ENCODE assay signal across 8 mouse cellular contexts in the genomic region with DNA sequence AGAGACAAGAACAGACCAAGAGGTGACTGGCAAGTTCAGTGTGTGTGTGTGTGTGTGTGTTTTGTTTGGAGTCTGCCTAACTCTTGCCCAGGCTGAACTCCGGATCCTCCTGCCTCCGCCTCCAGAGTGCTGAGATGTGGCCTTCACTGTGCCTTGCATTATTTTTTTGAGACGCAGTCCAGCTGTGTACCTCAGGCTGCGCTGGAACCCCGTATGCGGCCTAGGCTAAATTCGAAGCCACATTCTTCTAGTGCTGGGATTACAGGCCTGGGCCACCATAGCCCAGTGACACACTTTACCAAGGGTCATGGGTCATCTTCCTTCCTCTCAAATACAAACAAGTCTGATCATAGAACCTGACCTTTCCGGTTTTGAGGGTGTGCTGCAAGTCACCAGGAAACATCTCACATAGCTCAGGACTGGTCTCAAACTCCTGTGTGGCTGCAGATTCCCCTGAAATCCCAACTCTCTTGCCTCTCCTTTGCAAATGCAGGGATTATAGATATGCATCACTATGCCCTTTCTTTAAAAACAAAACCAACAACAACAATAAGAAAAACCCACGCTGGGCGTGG. TPM values are rescaled to one million over a fixed set of nuclear protein-coding genes. Genes with fewer than 3 reads are reported as not detected.
A peak's percentile ranks its signal among the peaks of the same experiment; 100 is the strongest.
DNase-seq lines count a peak whose midpoint lies in the region; ATAC-seq lines count a peak whose summit lies in the region.

No protein-coding gene starts in this region.

- H3K27ac ChIP-seq in heart, embryonic 13.5 days (replicated peaks): peak overlapping the region; percentile 65
- H3K27ac ChIP-seq in forebrain, embryonic 14.5 days (ENCODE audit: low read depth, low read length): no peak overlapping the region
- peak overlapping the region; percentile 92 for H3K27ac ChIP-seq in liver, embryonic 15.5 days (replicated peaks)

- H3K4me3 ChIP-seq in heart, embryonic 13.5 days: peak overlapping the region; percentile 100
- peak overlapping the region; percentile 96 for H3K4me3 ChIP-seq in forebrain, embryonic 14.5 days (ENCODE audit: low read depth, low read length)
- peak overlapping the region; percentile 98 for H3K4me3 ChIP-seq in liver, embryonic 15.5 days (replicated peaks)

- H3K9me3 ChIP-seq in heart, embryonic 13.5 days: no peaks in the 10 kb centered on the region
- no peaks in the 10 kb centered on the region for H3K9me3 ChIP-seq in forebrain, embryonic 14.5 days (replicated peaks; ENCODE audit: control insufficient read depth, low read length)
- H3K9me3 ChIP-seq in liver, embryonic 15.5 days (replicated peaks): no peaks in the 10 kb centered on the region

- no peak for DNase-seq in heart, adult 8-10 months (ENCODE audit: low spot score)
- DNase-seq in ES-CJ7 (ENCODE audit: low read depth, low spot score): peak; percentile 54
- no peak for DNase-seq in forebrain, embryonic 14.5 days (ENCODE audit: low spot score)
- no peak for DNase-seq in B cell, adult 2 months
- no peak for DNase-seq in layer of hippocampus, adult 9-10 months (ENCODE audit: low spot score)
- DNase-seq in testis, postnatal 10 days (ENCODE audit: low spot score): no peak

- H3K4me2 ChIP-seq in heart, embryonic 13.5 days: peak overlapping the region; percentile 96
- H3K4me2 ChIP-seq in forebrain, embryonic 14.5 days (ENCODE audit: low read length): peak overlapping the region; percentile 95
- peak overlapping the region; percentile 90 for H3K4me2 ChIP-seq in liver, embryonic 15.5 days

- WGBS in heart, embryonic 13.5 days: 69% methylated on average over 10 of the region's 10 CpGs
- 82% methylated on average over 10 of the region's 10 CpGs for WGBS in forebrain, embryonic 14.5 days
- 64% methylated on average over 10 of the region's 10 CpGs for WGBS in liver, embryonic 15.5 days (ENCODE audit: insufficient replicate concordance)

- no peaks in the 10 kb centered on the region for H3K27me3 ChIP-seq in heart, embryonic 13.5 days (replicated peaks)
- no peaks in the 10 kb centered on the region for H3K27me3 ChIP-seq in forebrain, embryonic 14.5 days (replicated peaks; ENCODE audit: control insufficient read depth, insufficient read depth, low read length)
- no peaks in the 10 kb centered on the region for H3K27me3 ChIP-seq in liver, embryonic 15.5 days

- H3K9ac ChIP-seq in heart, embryonic 13.5 days: peak overlapping the region; percentile 99
- peak overlapping the region; percentile 95 for H3K9ac ChIP-seq in forebrain, embryonic 14.5 days (ENCODE audit: low read length)
- peak overlapping the region; percentile 99 for H3K9ac ChIP-seq in liver, embryonic 15.5 days

- peaks cover 14% of the 10 kb centered on the region for H3K4me1 ChIP-seq in heart, embryonic 13.5 days
- H3K4me1 ChIP-seq in forebrain, embryonic 14.5 days (ENCODE audit: control insufficient read depth, insufficient read depth, low read length): peaks cover 7% of the 10 kb centered on the region
- peaks cover 52% of the 10 kb centered on the region for H3K4me1 ChIP-seq in liver, embryonic 15.5 days (replicated peaks)

- no peak for ATAC-seq in heart, embryonic 13.5 days (ENCODE audit: extremely low read depth, insufficient number of reproducible peaks, low FRiP score, low TSS enrichment)
- no peak for ATAC-seq in forebrain, embryonic 14.5 days
- ATAC-seq in liver, embryonic 15.5 days (ENCODE audit: insufficient read depth): no peak

- peaks cover 46% of the 10 kb centered on the region for H3K36me3 ChIP-seq in heart, embryonic 13.5 days
- H3K36me3 ChIP-seq in forebrain, embryonic 14.5 days (ENCODE audit: control insufficient read depth, insufficient read depth, low read length): peaks cover 38% of the 10 kb centered on the region
- peaks cover 46% of the 10 kb centered on the region for H3K36me3 ChIP-seq in liver, embryonic 15.5 days (replicated peaks)

RNA-seq across cellular contexts. Expression of gene Ubxn1, which starts 1.1 kb away (rescaled TPM):
- polyA plus RNA-seq in heart, embryonic 13.5 days (2015; fragmentation: Nextera tagmentation; extraction: Ambion mirVana): 112 and 139 TPM in 2 replicates
- 100 to 1,000 TPM; 122 to 127 (median 125) TPM for total RNA-seq in heart, adult 8-10 months (2022)
- 173 and 184 TPM in 2 replicates for polyA plus RNA-seq in forebrain, embryonic 14.5 days (2014; fragmentation: Nextera tagmentation; extraction: Ambion mirVana)
- 90.4 and 96.5 TPM in 2 replicates for polyA plus RNA-seq in liver, embryonic 15.5 days (2015; fragmentation: Nextera tagmentation; extraction: Ambion mirVana)

RNA-seq across cellular contexts. Expression of gene Uqcc3, which starts 8.4 kb away (rescaled TPM):
- 56.6 and 62.6 TPM in 2 replicates for polyA plus RNA-seq in heart, embryonic 13.5 days (2015; fragmentation: Nextera tagmentation; extraction: Ambion mirVana)
- 10 to 100 TPM; 47.8 to 65.1 (median 52.0) TPM for total RNA-seq in heart, adult 8-10 months (2022)
- 57.0 and 66.4 TPM in 2 replicates for polyA plus RNA-seq in forebrain, embryonic 14.5 days (2014; fragmentation: Nextera tagmentation; extraction: Ambion mirVana)
- polyA plus RNA-seq in liver, embryonic 15.5 days (2015; fragmentation: Nextera tagmentation; extraction: Ambion mirVana): 29.6 and 29.8 TPM in 2 replicates

RNA-seq across cellular contexts. Expression of gene Lbhd1, which starts 11.2 kb away (rescaled TPM):
- polyA plus RNA-seq in heart, embryonic 13.5 days (2015; fragmentation: Nextera tagmentation; extraction: Ambion mirVana): 48.2 and 49.5 TPM in 2 replicates
- total RNA-seq in heart, adult 8-10 months (2022): 1 to 10 TPM; 1.8 to 6.1 (median 4.4) TPM
- 44.2 and 59.1 TPM in 2 replicates for polyA plus RNA-seq in forebrain, embryonic 14.5 days (2014; fragmentation: Nextera tagmentation; extraction: Ambion mirVana)
- polyA plus RNA-seq in liver, embryonic 15.5 days (2015; fragmentation: Nextera tagmentation; extraction: Ambion mirVana): 22.5 and 42.9 TPM in 2 replicates

RNA-seq across cellular contexts. Expression of gene Gm49403, which starts 11.4 kb away (rescaled TPM):
- polyA plus RNA-seq in heart, embryonic 13.5 days (2015; fragmentation: Nextera tagmentation; extraction: Ambion mirVana): not detected in 2 replicates
- not detected for total RNA-seq in heart, adult 8-10 months (2022)
- not detected in 2 replicates for polyA plus RNA-seq in forebrain, embryonic 14.5 days (2014; fragmentation: Nextera tagmentation; extraction: Ambion mirVana)
- polyA plus RNA-seq in liver, embryonic 15.5 days (2015; fragmentation: Nextera tagmentation; extraction: Ambion mirVana): not detected in 2 replicates

RNA-seq across cellular contexts. Expression of gene 1810009A15Rik, which starts 16.3 kb away (rescaled TPM):
- 61.9 and 71.3 TPM in 2 replicates for polyA plus RNA-seq in heart, embryonic 13.5 days (2015; fragmentation: Nextera tagmentation; extraction: Ambion mirVana)
- total RNA-seq in heart, adult 8-10 months (2022): 10 to 100 TPM; 11.8 to 29.9 (median 21.1) TPM
- 63.7 and 77.6 TPM in 2 replicates for polyA plus RNA-seq in forebrain, embryonic 14.5 days (2014; fragmentation: Nextera tagmentation; extraction: Ambion mirVana)
- polyA plus RNA-seq in liver, embryonic 15.5 days (2015; fragmentation: Nextera tagmentation; extraction: Ambion mirVana): 46.8 and 49.0 TPM in 2 replicates
